Mouse (Mus musculus) spleen, embryonic (tissue): ENCODE measurements around the gene Klhl22.

Experiments
- CTCF ChIA-PET: fragments of 350-600 bp; sonication (Branson Sonifier 250); formaldehyde crosslinking; loops from one replicate; lab custom pipeline; 2022; lab: Charles Lee

Klhl22 gene

DNA sequence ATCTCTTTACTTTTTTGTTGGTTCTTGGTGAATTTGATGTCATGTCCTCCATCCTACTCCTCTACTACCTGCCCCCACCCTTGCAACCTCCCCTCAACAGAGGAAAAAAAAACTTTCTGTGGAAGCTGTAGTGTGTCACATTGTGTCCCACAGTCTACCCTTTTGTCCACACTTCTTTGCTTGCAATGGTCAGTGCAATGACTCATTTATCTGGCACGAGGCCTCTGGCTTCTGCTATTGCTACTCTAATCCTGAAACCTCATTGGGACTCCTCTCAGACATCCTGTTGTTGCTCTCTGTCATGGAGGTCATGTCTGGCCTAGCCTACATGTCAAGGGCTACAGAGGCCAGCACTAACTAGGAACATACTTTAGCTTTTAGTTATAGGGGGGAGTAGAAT lies 5.7 kb upstream of the Klhl22 start:
- CTCF ChIA-PET = no interaction called here

- CTCF ChIA-PET = no interaction called here
Observed at GRCm38 (mm10) chr16:17757756-17758155, 1.7 kb upstream of the Klhl22 start.

GRCm38 (mm10) chr16:17758902-17759301 lies 516 bp upstream of the Klhl22 start:
- CTCF ChIA-PET = no interaction called here

DNA sequence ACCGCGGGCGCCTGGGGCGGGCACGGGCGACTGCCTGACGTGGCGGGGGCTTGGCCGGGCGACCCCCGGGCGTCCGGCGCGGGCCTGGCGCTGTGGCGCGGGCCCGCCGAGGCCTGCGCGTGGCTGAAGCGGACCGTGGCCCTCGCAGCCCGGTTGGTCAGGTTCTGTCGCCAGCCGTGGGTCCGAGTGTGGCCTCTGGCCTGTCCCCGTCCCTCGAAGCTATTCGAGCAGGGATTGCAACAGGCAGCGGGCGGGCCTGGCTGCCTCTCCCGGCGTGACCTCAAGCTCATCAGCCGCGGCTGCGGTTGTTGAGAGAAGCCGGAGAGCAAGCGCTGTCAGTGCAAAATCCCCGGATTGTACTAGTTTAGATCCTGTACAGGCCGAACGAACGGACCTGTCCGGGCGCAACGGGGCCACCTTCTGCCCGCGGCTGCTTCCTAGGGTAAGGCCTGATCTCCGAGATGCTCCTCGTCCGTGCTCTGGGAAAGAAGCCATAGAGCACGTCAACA lies 449 bp downstream of the Klhl22 start:
- CTCF ChIA-PET = interaction anchor here (0.6 to 0.7 kb wide), 3 partner anchors 18 to 49 kb away, joined by 3 to 18 read pairs (median 5); no protein-coding TSS in a partner anchor

DNA sequence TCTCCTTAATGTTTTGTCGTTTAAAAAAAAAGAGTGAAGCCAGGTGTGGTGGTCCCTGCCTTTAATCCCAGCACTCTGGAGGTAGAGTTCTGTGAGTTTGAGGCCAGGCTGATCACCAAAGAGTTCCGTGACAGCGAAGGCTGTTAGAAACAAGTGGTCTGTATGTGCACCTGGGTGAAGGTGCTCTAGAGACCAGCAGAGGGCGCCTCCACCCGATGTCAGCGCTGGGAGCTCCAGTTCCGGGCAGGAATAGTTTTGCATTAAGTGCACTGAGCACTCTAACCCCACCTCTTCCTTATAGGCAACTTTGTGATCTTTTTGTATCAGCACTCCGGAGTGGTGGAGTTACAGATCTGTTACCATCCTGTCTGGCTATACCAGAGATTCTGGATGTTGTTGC lies 1.2 kb downstream of the Klhl22 start:
- CTCF ChIA-PET = interaction anchor here (0.5 to 0.6 kb wide), 2 partner anchors 19 to 21 kb away, joined by 3 to 5 read pairs; no protein-coding TSS in a partner anchor

DNA sequence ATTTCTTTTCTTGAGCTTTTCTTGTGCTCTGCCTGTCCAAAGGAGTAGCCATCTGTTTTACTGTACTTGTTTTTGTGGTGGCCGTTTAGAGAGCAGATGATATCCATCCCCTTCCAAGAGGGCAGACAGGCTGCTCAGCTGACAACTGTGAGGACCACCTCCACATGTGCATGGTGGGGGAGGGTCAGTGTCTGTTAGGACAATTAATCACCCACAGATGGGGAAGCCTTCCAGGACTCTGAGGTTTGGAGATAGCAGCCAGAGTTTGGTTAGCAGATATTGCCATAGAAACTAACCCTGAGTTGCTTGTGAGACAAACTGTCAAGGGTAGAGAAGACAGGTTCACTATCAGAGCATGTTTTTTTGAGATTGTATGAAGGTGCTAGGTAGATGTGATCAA lies 1.7 kb downstream of the Klhl22 start:
- CTCF ChIA-PET = interaction anchor here (0.5 kb wide), 1 partner anchor 21 kb away, joined by 3 read pairs; no protein-coding TSS in a partner anchor

GRCm38 (mm10) chr16:17764108-17764511 lies 4.7 kb downstream of the Klhl22 start:
- CTCF ChIA-PET = no interaction called here

GRCm38 (mm10) chr16:17768834-17769233 lies 9.4 kb downstream of the Klhl22 start:
- CTCF ChIA-PET = no interaction called here

- CTCF ChIA-PET = no interaction called here
Observed at GRCm38 (mm10) chr16:17771117-17771865, 11.9 kb downstream of the Klhl22 start.

- CTCF ChIA-PET = no interaction called here
Observed at GRCm38 (mm10) chr16:17776828-17777227, 17.4 kb downstream of the Klhl22 start.

GRCm38 (mm10) chr16:17778223-17778622 lies 18.8 kb downstream of the Klhl22 start:
- CTCF ChIA-PET = no interaction called here

DNA sequence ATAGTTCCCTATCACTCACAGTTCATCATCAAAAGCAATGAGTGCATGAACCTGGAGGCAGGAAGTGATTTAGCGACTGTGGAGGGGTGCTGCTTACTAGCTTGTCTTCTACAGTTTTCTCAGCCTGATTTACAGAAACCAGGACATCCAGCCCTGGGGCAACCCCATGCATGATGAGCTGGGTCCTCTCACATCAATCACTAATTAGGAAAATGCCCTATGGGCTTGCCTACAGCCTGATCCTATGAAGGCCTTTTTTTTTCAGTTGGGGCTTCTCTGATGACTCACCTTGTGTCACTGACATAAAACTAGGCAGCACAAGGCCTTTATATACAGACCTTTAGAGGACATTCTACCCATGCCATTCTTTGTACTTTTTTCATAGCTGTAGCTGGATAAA lies 20.3 kb downstream of the Klhl22 start:
- CTCF ChIA-PET = no interaction called here

DNA sequence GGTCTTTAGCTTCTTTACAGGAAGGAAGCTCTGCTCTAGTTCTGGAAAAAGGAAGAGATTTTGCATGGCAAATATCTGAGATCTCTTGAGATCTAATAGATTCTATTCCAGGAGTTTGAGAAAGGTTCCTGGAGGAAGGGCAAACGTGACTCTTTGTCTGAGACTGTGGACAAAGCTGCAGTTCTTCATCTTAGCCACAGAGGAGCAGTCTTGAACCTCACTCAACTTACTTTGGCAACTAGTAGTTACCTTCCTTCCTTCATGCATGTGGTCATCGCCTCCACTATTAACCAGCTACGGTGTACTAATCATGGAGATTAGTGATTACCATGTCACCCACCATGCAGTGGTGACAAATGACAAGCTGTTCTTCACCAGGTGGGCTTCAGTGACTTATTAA lies 25.9 kb downstream of the Klhl22 start:
- CTCF ChIA-PET = no interaction called here

DNA sequence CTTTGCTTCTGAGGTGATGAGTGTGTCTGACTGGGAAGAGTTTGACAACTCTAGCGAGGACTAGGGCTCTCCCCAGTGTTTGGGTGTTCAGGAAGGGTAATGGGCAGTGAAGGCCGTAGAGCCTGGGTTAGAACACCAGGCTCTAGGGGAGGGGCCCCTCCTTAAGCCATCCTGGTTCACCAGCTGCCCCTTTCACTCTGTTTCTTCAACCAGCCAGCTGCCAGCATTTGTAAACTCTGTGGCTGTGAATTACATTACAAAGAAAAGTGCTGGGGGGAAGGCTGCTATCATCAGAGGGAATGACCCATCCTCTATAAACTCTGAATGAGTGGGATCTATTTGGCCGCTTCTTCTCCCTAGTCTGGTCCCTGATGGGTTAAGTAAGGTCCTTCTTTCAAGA lies 33.3 kb downstream of the Klhl22 start:
- CTCF ChIA-PET = interaction anchor here (0.9 kb wide), 1 partner anchor 8 kb away, joined by 8 read pairs; no protein-coding TSS in a partner anchor

- CTCF ChIA-PET = no interaction called here
Observed at GRCm38 (mm10) chr16:17794047-17794446, 34.6 kb downstream of the Klhl22 start.

- CTCF ChIA-PET = interaction anchor here (1.6 kb wide), 1 partner anchor 10 kb away, joined by 5 read pairs; no protein-coding TSS in a partner anchor
Observed at GRCm38 (mm10) chr16:17795643-17796042, 36.2 kb downstream of the Klhl22 start.

GRCm38 (mm10) chr16:17796519-17796918 lies 37.1 kb downstream of the Klhl22 start:
- CTCF ChIA-PET = interaction anchor here (1.6 kb wide), 1 partner anchor 9 kb away, joined by 5 read pairs; no protein-coding TSS in a partner anchor

GRCm38 (mm10) chr16:17796971-17797811 lies 37.8 kb downstream of the Klhl22 start, which contains the start of gene Scarf2:
TSS of gene Scarf2 (plus strand) at chr16:17797282.
- CTCF ChIA-PET = interaction anchor here (1.6 kb wide), 1 partner anchor 9 kb away, joined by 5 read pairs; no protein-coding TSS in a partner anchor

DNA sequence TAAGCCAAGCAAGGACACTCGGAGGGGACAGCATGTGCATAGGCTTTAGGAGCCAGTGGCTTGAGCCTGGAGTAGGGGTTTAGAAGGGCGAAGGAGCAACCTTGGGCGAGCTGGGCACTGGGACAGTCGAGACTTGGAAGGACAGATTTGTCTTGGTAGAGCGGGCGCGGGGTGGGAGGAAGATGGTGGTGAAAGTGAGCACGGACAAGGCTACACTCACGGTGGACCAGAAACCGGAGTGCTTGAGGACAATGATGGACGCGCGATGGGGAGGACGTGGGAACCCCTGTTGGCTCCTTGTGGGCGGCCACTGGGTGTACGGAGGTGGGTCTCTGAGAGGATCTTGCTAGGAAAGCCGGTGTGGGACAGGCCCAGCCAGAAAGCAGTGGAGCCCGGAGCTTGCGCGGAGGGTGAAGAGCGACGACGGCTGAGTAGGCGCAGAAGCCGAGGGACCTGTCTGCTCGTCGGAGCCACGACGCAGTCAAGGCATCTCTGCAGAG lies 38.4 kb downstream of the Klhl22 start:
- CTCF ChIA-PET = interaction anchor here (1.3 kb wide), 1 partner anchor 14 kb away, joined by 4 read pairs; no protein-coding TSS in a partner anchor

DNA sequence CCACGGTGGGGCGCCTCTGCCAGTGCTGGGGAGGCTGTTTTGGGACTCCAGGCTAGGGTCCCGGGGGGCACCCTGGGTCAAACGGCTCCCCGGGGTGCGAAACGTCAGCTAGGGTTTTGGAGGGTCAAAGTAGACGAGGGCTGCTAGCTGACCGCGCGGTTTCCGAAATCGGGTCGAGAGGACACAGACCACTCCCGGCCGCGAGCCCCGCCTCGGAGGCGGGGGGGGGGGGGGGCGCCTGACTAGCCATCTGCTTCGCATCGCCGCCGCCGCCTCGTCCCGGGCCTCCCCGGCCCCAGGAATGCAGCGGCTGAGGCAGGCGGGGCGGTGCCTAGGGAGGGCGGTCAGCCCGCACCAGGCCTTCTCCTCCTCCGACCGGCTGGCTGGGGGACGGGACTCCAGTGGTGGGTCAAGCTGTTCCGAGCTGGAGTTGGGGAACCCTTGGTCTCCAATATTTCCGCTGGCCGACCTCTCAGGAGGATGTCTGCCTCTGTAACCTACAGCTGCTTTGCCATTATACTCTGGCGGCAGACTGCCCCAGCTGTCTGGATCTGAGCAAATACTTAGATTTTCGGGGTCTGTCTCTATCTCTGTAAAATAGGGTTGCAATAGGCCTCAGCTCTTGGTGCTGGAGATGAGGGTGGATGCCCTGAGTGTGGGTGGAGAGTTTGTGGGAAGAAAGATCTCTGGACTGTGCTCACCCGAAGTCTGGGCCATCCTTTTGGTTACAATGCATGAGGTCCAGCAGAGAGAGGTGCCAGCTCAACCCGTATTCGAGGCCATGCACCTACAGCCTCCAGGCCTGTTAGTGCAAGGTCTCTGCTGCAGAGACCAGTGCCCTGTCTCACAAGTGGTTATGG lies 39.1 kb downstream of the Klhl22 start:
- CTCF ChIA-PET = interaction anchor here (0.7 to 1.3 kb wide), 3 partner anchors 13 to 833 kb away, joined by 4 to 9 read pairs (median 4); no protein-coding TSS in a partner anchor
